Mouse (Mus musculus) heart, postnatal 36 days (tissue): ENCODE measurements around the gene Gabbr1. TPM values are rescaled to one million over a fixed set of nuclear protein-coding genes. Genes with fewer than 3 reads are reported as not detected.
"Not testable (repeated sequence)": the region's sequence is repeated elsewhere in the genome, so short reads cannot be mapped to it uniquely, and the experiment has no call there.

Experiments used
- DNase-seq, 2 experiments: peaks; one replicate each; pipeline ENCODE4 v3.0.0; 2021 to 2022
- intact Hi-C: fragments of 180-260 bp; cut with DNase I; formaldehyde crosslinking; loops from one replicate; pipeline ENCODE4 v1.15.1; 2025
- total RNA-seq, 2 experiments: library from RNA; stranded (reverse); gene quantifications; 2 replicates each; pipeline ENCODE4 v1.2.3; 2021

Gabbr1 gene
- total RNA-seq = 1 to 10 TPM; 8.6 to 9.4 TPM

DNA sequence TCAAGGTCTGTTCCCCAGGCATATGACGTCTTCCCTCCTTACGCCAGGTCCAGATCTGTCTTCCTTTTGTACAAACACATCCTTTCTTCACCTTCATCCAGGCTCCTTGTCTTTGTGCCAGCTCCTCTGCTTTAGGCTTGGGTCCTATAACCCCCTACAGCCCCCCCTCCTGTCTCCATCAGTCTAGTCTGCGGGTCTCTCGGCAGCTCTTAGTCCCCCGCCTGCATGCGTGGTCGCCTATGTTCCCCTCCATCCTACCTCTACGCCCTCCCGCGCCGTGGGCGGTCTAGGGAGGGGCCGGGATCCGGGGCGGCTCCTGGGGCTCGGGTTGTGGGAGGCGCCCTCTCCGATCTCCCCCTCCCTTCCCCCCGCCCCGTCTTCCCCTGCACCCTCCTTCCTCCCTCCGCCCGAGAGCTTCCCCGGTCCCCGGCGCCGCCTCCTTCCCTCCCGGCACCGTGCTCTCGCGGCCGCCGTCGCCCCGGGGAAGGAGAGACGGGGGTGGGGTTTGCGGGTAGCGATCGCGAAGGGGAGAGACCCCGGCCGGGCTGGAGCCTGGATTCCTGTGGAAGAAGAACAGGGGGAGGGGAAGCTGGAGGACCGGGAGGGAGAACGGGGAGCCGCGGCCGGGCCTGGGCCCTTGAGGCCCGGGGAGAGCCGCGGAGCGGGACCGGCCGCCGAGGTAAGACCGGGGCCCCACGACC, at the start of gene Gabbr1:
Gabbr1 (plus strand) TSS at position 356 of the 701 bp plus-strand sequence.
- intact Hi-C loops = loop anchor here (2.0 to 5.0 kb wide), 5 partner anchors 43 to 203 kb away; partner anchors contain the start of genes Trim31, Znrd1 and Znrd1as
- DNase-seq = peak; percentile 75 to 84

DNA sequence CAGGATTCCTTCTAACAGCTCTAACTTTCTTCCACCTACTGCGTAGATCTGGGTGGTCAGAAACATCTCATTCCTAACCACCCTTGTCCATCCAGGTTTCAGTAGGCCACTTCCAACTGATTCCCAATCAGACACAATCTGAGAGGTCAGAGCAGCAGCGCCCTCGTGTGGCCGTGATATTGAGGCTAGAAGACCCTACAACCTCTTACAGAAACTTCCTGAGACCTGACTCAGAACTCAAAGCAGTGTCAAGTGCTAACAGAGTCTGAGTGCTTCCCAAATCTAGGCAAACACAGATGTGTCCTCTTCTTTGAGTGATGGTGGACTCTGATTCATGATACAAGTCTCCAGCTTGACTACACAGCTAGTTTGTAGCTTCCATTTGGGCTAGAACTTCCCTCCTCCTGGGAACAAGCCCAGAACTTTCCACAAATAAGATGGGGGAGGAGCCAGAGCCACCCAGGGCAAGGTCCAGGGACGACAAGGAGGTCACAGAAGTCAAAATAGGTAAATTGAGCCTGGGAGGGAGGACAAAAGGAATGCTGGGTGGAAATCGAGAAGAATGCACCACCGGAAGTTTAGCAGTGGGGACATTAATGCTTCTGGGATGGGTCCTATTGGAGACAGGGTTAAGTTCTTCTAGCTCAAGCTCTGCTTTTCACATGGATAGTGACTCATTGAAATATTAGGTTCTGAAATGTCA, 48.6 kb upstream of the Gabbr1 start:
- intact Hi-C loops = loop anchor here (1.0 to 5.0 kb wide), 2 partner anchors 82 to 105 kb away; partner anchors contain the start of gene Trim40
- peak; percentile 76 to 85 for DNase-seq

DNA sequence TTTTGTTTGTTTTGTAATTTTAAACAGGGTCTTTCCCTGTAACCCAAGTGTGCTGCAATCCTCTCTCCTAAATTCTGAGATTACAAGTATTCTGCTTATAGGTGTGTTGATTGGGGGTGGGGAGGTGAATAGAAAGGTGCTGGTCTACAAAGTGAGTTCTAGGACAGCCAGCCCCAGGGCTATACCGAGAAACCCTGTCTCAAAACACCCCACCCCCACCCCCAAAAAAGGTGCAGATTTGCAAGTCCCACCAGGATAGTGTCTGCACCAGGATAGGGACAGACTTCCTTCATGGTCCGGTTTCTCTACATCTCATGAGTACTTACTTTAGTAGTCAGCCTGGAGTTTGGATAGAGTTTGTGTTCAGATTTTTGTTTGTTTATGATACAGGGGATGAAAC, 47.3 kb upstream of the Gabbr1 start:
- no peak for DNase-seq
- intact Hi-C loops = loop anchor here (5.0 kb wide), 1 partner anchor 106 kb away; the partner anchor contains the start of gene Trim40

DNA sequence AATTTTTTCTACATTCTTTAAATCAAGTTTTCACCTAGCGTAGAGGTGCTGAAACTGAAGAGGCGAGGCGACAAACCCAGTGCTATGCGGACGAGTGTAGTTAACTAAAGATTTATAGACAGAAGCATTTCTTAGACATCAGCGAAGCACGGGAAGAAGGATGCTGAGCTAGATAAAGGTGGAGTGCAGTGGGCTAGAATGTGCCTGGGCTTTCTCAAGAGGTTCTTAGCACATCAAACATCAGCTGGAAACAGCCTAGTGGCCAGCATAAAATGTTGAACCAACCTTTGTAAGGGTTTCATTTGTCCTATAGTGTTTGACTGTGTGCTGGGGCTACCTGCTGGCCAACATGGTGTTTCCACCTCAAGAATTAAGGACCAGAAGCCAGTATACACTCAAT, 44.9 kb upstream of the Gabbr1 start, which contains the start of gene Zfp57:
Zfp57 (plus strand) TSS at position 301 of the 400 bp plus-strand sequence.
- no peak for DNase-seq
- intact Hi-C loops = no loop called here

DNA sequence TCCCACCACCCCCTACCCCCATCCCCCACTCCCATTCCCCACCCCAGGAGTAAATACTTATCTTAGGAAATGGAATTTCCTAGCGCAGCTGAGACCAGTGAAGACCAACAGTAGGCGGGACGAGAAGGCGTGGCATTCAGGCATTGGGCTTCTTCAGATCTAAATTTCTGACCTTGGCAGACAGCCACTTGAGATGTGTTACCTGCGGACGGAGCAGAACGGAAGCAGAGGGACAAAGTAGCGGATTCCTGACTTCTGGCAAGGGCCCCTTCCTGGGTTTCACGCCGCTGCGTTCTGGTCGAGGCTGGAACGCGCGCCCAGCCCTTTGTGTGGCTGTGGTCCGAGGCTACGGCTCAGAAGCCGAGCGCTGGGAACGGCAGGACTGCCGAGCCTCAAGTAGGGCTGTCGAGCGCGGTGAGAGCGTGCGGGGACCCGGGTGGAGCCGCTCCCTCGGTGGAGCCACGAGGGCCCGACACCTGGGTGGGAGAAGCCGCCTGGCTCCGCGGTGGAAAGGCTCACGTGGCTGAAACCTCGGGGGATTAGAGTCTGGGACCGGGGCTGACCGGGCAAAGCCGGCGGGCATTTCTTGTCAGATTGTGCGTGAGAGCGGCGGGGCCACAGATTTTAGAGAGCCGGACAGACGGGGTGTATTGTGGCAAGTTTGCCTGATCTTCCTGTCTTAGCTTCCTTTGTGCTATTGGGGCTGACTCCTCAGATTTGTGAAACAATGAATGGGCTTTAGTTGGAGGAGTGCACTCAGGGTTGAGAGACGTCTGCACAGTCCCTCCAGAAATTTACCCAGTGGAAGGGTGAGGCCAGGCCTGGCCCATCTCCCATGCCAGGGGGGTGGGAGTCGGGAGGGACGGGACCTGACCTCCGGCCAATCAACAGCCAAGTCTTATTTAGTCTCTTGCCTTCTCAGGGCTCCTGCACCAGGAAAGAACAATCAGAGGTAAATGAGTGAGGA, 43.1 kb upstream of the Gabbr1 start:
- DNase-seq = peak; percentile 43
- intact Hi-C loops = loop anchor here (2.0 kb wide), 1 partner anchor 44 kb away; no protein-coding TSS in a partner anchor

DNA sequence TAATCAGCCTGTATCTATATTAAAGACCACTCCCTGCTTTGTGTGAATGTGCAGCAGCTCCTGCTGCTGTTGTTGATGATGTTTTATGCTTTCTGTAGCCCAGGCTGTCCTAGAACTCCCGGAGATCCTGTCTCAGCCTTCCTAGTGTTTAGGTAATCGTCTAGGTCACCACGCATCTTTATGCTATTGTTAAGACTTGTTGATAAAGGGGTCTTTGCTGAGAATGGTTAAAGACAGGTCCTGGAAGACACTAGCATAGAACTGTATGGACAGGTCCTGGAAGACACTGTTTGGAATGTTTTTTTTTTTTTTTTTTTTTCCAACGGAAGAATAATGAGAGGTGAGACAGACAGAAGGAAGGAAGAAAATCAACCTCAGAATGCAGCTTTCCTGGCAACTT, 42.4 kb upstream of the Gabbr1 start:
- intact Hi-C loops = loop anchor here (2.0 kb wide), 1 partner anchor 43 kb away; no protein-coding TSS in a partner anchor
- DNase-seq = no peak

DNA sequence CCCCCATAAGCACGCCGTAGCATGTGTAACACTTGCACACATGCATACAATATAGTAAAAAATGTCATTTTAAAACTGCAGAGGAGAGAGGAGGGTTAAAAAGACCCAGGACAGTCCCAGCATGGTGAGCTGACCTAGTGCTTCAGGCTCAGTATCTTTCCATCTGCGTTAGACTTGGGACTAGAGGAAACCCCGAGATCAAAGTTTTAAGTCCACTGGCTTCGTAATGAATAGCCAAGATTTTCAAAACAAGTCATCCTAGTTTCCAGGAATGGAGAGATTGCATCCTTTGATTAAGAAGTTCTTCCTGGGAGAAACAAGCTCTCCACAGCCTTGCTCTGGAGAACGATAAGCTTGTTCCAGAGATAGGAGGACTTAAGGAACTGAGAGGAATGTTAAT, 37.6 kb upstream of the Gabbr1 start:
- intact Hi-C loops = no loop called here
- DNase-seq = no peak

DNA sequence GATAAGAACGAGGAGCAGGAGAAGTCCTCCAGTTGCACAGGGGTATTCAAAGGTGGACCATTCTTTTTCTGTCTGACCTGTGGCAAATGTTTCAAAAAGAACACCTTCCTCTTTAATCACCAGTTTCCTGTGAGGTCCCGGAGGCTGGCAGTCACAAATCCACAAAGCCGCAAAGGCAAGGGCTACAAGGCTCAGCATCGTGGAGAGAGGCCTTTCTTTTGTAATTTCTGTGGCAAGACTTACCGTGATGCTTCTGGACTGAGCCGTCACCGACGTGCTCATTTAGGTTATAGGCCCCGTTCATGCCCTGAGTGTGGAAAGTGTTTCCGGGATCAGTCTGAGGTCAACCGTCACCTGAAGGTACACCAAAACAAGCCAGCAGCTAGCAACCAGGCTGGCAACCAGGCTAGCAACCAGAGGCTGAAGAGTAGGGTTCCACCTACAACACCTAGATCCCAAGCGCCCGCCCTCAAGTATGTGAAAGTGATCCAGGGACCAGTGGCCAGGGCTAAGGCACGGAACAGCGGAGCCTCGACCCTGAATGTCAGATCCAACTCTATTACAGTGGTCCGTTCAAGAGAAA, 36.2 kb upstream of the Gabbr1 start:
- DNase-seq = no peak
- intact Hi-C loops = no loop called here

DNA sequence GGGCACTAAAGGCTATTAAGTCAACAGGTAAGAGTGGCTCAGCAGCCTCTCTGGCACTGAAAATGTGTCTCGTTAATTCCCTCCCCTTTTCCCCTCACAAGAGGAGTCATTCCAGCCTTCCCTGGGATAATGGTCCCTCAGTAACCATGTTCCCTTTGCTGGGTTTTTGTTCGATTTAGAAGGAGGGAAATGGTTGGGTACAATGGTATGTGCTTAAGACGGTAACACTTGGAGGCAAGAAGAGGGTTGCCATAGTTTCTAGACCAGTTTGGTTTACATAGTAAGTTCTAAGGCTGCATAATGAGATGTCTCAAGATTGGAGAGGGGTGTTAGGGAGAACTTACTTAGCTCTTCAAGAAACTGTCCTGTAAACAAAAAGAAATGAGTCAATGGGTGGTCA, 34.0 kb upstream of the Gabbr1 start:
- intact Hi-C loops = no loop called here
- DNase-seq = no peak

DNA sequence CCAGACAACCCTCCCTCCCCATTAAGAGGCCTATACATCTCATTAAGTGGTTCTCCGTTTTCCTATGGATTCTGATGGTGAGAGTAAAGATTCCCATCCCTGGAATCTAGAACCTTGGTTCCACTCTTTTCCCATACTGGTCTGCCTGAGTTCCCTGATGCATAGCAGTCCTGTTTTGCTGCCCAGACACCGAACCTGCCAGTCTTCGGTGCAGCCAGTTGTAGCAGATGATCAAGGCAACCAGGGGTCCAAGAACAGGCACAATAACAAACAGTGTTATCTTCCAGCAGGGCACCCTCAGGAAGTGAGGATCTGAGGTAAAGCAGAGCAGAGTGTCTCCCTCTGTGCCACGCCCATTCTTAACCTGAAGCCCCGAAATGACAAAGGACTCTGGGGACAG, 33.6 kb upstream of the Gabbr1 start:
- DNase-seq = no peak
- intact Hi-C loops = no loop called here

DNA sequence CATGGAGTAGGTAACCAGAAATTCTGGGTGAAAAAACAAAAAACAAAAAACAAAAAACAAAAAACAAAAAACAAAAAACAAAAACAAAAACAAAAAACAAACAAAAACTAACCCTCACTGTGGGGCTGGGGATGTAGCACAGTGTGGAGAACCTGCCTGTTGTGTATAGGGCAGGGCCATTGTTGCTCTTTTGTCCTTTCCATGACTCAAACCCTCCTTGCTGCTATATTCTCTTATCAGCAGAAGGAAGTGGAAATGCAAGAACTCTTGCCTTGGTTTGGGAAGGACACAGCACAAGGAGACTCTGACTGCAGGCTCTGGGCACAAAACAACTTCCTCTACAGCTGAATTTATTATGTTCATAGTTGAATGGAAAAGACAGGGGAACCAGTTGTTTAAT, 29.4 kb upstream of the Gabbr1 start:
- intact Hi-C loops = no loop called here
- no peak for DNase-seq

DNA sequence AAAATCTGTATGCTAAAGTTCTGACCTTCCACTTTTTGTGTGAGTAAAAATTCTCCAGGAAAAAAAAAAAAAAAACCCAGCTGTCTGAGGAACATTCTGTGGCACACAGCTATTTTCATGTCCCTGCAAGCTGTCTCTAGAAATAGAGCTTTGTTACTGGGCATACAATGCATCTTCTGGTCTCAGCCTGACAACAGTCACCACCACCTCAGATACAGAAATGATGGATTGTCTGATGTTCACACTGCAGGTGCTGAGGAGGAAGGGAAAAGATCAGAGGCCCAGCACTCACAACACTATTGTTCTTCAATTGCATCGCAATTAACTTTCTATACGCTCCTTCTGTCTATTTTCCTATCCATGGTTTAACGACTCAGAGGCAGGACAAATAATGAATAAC, 27.4 kb upstream of the Gabbr1 start:
- DNase-seq = no peak
- intact Hi-C loops = no loop called here

DNA sequence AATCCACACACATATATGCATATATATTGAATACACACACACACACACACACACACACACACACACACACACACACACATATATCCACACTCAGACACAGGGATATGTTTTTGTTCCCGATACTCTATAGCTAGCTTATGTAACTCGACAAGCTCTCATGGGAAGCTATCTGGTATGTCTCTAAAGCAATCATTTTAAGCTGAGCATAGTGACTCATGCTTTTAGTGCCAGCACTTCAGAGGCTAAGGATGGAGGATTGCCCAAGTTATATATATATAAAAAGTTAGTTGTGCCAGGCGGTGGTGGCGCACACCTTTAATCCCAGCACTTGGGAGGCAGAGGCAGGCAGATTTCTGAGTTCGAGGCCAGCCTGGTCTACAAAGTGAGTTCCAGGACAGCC, 26.5 kb upstream of the Gabbr1 start:
- DNase-seq, intact Hi-C loops: not testable (repeated sequence)

DNA sequence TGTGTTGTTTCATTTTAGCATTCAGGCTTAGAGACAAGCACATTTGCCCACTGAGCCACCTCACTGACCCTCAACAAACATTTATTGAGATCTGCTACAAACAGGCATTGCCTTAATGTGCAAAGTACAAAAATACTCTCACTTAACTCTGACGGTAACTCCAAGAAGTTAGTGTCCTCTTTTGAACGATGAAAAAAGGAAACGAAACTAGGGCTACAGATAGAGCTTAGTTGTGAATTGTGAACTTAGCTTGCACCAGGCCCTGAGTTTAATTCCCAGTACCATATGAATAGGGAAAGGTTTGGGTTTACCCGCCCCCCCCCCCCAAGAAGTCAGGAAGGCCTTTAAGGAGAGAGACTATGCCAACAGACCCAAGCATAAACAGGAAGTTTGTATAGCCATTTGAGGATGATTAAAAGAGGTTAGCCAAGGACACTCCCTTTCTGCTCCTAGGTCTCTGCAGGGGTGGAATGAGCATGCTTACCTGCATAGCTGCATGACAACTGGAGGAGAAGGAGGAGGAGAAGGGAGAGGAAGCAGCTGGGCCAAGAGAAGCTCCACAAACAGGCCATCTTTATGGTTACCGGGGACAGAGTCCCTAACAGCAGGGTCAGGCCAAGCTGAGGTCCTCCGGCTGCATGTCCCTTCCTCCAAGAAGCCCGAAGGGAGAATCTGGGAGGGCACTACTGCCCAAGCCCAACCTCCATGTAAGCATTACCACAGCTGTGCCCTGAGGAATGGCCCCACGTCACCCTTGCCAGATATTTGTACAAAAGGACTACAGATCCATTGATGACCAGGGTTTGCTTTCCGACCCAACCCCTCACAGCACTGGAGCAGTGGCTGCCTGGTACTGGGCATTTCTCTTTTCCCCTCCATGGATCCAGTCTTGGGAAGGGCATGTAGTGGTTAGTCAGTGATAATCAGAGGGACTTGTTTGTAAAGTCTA, 22.9 kb upstream of the Gabbr1 start, which contains the start of gene Mog:
Mog (minus strand) TSS at position 771 of the 949 bp plus-strand sequence.
- intact Hi-C loops = no loop called here
- no peak for DNase-seq

DNA sequence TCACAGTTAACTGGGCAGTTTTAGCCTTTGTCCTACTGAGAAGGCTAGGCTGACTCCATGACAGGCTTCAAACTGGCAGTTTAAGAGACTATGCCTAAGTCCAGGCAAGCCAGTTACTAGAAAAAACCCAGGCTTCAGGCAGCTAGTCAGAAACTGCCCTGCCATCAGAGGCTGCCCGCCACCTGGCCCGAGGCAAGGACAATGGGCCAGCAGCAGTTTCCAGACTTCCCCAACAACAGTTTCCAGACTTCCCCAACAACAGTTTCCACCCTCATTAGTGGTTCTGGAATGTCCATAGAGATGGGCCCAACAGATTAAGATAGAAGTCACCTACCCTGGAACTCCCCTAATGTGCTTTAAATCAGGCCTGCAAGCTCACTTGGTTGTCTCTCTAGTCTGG, 19.3 kb upstream of the Gabbr1 start:
- no peak for DNase-seq
- intact Hi-C loops = no loop called here

DNA sequence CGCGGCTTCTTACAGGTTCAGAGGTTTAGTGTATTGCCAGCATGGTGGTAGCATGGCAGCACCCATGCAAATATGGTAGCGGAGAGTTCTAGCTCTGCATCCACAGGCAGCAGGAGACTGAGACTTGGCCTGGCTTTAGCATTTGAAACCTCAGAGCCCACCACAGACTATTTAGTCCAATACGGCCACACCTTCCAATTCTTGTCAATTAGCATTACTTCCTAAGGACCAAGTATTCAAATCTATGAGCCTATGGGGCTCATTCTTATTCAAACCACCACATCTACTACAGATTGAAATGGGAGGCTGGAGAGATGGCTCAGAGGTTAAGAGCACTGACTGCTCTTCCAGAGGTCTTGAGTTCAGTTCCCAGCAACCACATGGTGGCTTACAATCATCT, 18.3 kb upstream of the Gabbr1 start:
- intact Hi-C loops = no loop called here

DNA sequence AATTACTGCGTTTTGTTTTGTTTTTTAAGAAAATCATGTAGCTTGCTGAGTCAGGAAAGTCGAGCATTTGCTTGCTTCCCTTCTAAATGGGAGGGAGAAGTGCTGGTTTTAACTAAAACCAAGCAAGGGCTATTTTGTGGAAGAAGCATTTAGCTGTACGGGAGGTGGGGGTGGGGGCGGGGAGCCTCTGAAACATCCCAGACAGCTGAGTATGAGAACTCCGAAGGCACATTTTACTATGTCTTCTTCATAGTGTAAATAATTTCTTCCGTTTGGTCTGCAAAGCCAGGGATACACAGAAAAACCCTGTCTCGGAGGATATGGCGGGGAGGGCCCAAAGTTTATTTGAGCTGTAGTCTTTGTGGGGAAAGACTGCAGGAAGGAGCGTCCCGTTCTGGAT, 17.6 kb upstream of the Gabbr1 start:
- DNase-seq = no peak
- intact Hi-C loops = no loop called here

More for the DNA sequence above, 18.3 kb upstream of the Gabbr1 start:
- DNase-seq = no peak

DNA sequence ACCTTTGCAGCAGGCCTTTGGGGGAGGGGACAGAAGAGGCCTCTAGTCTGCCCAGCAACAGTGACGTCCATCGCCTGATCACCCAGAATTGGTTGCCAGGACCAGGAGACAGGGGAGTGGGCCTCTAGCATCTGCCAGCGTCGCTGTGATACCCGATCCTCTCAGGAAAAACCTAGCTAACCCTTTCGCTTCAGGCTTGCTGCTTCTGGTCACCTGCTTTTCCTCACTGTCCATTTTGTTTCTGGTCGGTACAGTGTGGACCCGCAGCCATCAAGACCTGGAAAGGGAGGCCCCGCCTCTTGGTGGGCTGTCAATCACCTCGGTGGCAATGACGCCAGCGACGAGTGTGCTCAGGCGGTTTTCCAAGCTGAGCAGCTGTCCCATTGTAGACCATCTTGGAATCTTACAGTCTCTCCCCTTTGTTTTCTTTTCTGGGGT, 17.1 kb upstream of the Gabbr1 start:
- intact Hi-C loops = no loop called here
- DNase-seq = peak; percentile 86 to 87

DNA sequence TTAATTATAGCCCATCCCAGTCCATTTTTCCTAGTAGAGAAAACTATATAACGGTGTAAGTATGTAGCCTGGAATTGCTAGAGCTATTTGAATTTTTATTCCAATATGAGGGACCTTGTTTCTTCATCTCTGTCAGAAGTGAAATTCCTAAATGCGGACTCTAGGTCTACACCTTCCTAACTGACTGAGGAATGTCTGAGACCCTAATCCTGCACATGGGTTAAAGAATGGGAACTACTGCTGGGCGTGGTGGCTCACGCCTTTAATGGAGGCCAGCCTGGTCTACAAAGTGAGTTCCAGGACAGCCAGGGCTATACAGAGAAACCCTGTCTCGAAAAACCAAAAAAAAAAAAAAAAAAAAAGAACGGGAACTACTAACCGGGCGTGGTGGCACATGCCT, 16.6 kb upstream of the Gabbr1 start:
- DNase-seq = no peak
- intact Hi-C loops = no loop called here
